Mouse (Mus musculus): ENCODE results near the gene Rapsn.

Rapsn gene

DNA sequence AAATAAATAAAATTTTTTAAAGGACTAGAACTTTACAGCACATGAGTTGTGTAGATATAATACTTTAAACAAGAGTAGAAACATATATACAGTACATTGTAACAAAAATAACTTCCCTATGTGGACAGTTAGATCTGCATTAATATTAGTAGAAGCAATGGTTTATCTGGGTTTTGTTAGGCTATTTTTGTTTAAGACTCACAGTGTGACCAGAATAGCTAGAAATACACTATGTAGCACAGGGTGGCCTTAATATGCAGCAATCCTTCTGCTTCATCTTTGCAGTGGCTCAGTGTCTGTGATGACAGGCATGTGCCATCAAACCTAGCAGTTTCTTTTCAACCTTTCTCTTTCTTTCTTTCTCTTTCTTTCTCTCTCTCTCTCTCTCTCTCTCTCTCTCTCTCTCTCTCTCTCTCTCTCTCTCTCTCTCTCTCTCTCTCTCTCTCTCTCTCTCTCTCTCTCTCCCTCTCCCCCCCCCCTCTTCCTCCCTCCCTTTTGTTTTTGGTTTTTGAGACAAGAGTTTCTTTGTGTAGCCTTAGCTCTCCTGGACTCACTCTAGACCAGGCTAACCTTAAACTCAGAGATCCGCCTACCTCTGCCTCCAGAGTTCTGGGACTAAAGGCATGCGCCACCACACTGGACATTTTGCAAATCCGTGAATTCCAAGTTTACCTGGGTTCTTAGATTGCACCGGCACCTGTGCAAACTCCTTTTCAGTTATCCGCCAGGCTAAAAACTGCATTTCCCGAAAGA lies 17.9 kb downstream of the Rapsn start:
- no peak for DNase-seq (ENCODE audit: low spot score in 2 of 2)

DNA sequence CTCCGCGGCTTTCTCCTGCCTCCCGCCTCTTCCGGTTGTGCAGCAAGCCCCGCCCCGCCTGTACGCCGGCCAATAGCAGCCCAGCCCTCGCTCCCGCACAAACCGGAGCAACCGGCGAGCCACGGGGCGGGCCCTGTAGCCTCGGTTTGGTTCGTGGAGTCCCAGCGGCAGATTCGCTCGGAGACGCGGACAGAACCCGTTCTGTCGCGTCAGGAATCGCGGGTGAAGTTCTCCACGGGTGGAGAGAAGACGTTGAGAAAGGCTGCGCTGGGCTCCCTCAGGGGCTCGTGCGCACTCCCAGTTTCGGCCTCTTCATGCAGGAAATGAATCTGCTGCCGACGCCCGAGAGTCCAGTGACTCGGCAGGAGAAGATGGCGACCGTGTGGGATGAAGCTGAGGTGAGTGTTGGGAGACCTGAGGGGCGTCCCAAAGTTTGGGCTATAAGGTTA lies 18.5 kb downstream of the Rapsn start, which contains the start of gene Psmc3:
Gene Psmc3, plus strand, starts transcription at position 76 of the 449 bp plus-strand sequence.
- DNase-seq (ENCODE audit: low spot score in 2 of 2) = peak; percentile 97 to 98

- no peak for DNase-seq (ENCODE audit: low spot score in 2 of 2)
Observed at GRCm38 (mm10) chr2:91058435-91058834, 23.0 kb downstream of the Rapsn start.

- no peak for DNase-seq (ENCODE audit: low spot score in 2 of 2)
Observed at GRCm38 (mm10) chr2:91059376-91059775, 24.0 kb downstream of the Rapsn start.

DNA sequence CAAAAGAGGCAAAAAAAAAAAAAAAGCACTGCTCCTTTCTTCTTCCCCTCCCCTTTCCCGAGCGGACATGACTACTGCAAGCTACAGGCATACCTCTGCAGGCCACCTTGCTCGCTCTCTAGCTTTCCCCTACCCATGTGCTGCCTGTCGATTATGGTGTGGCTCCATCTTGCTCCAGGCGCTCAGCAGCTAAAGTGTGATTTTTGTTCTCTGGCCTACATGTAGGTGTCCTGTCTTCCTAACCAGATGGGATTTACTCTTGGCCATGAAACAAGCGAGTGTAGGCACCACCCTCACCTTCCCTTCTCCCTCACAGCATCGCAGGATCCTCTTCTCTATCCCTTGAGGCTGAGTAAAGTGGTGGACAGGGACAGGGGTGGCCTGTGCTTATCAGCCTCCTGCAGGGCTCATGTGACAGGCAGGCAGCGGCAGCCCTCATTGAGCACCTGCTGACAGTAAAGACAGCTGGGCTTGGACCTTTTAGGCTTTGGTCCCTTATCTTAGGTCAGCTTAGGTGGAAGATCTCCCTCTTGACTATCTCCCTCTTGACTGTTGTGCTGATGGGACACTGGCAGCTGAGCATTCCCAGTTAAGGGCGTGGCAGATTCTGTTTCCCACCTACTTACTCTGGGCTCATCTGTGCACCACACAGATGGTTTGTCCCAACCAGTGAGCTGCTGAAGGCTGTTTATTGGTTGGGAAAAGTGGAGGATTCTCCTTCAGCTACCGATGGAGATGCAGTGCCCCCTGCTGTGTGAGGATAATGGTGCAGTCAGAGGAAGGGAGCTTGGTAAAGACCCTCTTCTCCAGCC lies 25.3 kb downstream of the Rapsn start:
- DNase-seq (ENCODE audit: low spot score in 2 of 2) = peak in 1 of 2 experiments; percentile 66

DNA sequence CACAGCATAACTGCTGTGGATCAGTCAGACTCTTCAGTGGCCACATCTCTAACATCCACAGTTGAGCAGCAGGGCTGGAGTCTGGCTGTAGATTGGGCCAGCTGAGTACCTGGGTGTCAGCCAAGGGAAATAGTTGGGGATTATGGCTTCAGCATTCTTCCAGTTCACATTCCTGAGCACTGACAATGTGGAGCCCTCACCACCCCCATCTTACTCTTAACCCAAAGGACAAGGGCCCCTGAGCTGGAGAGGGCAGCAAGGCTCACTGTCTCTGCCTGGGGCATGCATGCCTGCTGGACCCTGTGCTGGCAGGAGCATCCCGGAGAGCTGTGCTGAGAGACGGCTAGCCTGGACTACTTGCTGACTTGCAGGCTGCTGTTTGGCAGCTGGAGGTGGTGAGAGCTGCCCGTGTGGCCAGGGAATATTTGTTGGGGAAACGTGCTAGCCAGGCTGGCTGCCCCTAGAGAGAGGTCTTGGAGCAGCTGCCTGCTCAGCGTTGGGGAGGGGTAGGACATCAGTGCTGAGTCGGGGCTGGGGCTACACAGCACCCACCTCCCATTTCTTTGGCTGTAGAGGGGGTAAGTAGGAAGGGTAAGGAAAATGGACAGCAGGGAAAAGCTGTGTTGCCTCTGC lies 26.5 kb downstream of the Rapsn start:
- peak in 1 of 2 experiments; percentile 62 for DNase-seq (ENCODE audit: low spot score in 2 of 2)

DNA sequence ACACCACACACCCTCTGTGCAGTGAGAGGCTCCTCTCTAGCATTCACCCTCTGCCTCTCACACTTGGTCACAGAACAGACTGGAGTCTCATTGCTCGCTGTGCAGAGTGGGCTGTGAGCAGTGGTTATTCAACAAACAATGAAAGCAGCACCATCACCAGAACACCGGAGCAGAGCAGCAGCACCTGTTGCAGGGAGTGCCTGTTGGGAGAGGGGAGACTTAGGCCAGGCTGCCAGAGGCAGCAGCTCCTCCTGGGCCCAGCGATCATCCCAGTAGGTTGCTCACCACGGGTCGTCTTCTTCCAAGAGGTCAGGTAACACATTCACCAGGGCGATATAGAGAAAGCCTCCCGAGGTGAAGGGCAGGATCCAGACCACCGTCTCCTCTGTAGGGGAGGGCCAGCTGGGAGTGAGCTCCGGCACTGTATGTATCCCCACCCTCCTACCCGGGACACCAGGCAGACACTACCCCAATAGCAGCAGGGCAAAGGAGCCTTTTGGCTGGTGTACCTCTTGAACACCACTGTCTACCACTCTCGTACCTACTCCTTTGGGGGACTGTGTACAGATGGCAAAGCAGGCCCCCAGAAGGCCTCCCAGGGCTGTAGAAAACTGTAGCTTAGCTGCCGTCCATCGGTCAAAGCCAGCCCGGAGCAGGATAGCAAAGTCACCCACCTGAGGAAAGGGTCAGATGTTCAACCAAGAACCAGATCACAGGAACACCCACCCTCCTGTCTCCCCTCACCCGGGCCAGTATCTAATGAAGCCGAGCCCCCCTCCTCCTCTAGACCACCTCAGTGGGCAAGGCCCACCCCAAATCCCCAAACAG lies 27.6 kb downstream of the Rapsn start:
- peak in 1 of 2 experiments; percentile 58 for DNase-seq (ENCODE audit: low spot score in 2 of 2)

- DNase-seq (ENCODE audit: low spot score in 2 of 2) = no peak
Observed at GRCm38 (mm10) chr2:91064211-91064610, 28.8 kb downstream of the Rapsn start.

GRCm38 (mm10) chr2:91065544-91065943 lies 30.1 kb downstream of the Rapsn start:
- DNase-seq (ENCODE audit: low spot score in 2 of 2) = peak; percentile 56 to 84

GRCm38 (mm10) chr2:91066455-91066854 lies 31.0 kb downstream of the Rapsn start:
- no peak for DNase-seq (ENCODE audit: low spot score in 2 of 2)

GRCm38 (mm10) chr2:91068162-91068871 lies 32.9 kb downstream of the Rapsn start:
- peak in 1 of 2 experiments; percentile 58 for DNase-seq (ENCODE audit: low spot score in 2 of 2)

- peak in 1 of 2 experiments; percentile 58 for DNase-seq (ENCODE audit: low spot score in 2 of 2)
Observed at GRCm38 (mm10) chr2:91068872-91069165, 33.4 kb downstream of the Rapsn start.

GRCm38 (mm10) chr2:91069306-91070000 lies 34.0 kb downstream of the Rapsn start:
- peak in 1 of 2 experiments; percentile 60 for DNase-seq (ENCODE audit: low spot score in 2 of 2)

DNA sequence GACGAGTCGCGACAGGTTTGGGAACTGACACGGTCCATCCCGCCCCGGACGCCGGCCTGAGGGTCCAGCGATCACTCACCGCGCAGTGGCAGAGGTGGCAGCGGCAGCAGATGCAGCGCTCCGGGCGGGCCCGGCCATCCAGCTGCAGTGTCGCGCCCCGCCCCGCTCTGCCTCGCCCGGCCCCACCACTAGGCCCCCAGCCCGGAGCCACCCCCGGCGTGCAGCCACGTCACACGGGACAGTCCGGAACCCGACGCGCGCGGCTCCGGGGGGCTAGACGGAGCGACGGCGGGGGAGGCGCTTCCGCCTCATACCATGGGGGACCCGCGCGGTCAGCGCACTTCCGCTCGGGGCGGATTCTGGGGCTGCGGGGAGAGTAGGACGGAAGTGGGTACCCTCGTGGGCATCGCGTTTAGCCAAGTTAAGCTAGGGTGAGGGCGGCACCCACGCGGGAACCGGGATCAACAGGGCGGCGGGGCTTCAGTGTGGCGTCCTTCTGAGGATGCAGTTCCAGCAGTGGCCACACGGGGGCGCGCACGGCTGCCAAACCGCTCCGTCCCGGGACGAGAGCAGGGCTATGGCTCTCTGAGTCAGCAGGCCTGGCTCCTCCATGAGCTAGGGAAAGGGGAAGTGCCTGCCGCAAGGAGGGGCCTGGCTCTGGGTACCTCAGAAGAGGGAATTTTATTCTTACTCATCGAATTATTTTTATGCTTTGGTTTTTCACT lies 34.8 kb downstream of the Rapsn start, which contains the start of gene Slc39a13:
Gene Slc39a13, minus strand, starts transcription at position 342 of the 725 bp plus-strand sequence.
- DNase-seq (ENCODE audit: low spot score in 2 of 2) = peak; percentile 94 to 99

GRCm38 (mm10) chr2:91071059-91071458 lies 35.6 kb downstream of the Rapsn start:
- DNase-seq (ENCODE audit: low spot score in 2 of 2) = peak in 1 of 2 experiments; percentile 62

DNA sequence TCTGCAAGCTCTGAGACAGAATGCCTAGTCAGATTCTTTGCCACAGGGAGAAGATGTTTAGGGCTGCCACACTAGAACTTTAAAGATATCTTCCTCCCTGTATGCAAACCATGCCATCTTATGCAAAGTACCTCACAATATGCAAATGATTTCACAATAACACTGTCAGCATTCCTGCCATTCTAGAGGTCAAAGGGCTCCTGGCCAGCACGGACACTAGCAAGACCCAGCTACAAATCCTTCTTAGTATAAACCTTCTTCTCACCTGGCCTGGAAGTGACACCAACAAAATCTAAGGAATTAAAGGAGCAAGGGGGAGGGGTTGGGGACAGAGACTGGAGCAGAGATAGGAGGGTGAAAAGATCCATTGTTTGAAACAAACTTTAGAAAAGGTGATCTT lies 36.7 kb downstream of the Rapsn start:
- DNase-seq (ENCODE audit: low spot score in 2 of 2) = no peak

DNA sequence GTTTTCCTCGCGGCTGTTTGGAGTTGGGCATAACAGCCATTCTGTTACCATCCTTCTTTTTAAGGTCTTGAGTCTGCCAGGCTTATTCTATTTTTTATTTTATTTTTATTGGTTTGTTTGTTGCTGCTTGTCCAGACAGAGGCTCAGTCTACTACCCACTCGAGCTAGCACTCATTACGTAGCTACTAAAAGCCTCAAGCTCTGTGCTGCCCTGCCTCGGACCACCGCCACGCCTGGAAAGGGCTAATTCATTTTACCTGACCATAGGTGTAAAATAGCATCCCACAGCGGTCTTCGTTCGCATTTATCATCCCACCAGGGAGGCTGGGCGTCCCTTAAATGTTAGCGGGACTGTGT lies 42.5 kb downstream of the Rapsn start:
- no peak for DNase-seq (ENCODE audit: low spot score in 2 of 2)

GRCm38 (mm10) chr2:91078314-91079025 lies 43.0 kb downstream of the Rapsn start:
- peak in 1 of 2 experiments; percentile 72 for DNase-seq (ENCODE audit: low spot score in 2 of 2)

DNA sequence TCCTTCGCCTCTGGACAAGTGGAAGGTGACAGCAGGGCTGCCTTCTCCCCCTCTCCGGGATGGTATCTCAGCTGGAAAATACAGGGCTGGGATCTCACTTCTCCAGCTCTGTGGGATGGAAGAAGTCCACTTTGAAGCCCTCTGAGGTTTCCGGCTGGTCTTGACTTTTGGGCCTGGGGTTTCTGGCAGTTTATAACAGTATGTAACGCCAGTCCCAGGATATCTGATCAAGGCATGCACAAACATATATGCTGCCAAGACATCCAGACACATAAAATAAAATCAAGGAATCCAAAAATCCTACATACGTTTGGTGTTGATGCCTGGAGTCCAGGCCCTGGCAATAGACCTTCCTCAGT lies 43.6 kb downstream of the Rapsn start:
- DNase-seq (ENCODE audit: low spot score in 2 of 2) = no peak

Measured in spleen, postnatal 4 days (tissue).